Mouse (Mus musculus): ENCODE results near the gene Cdkn2a. TPM values are rescaled to one million over a fixed set of nuclear protein-coding genes. Genes with fewer than 3 reads are reported as not detected.

Cdkn2a gene
- polyA plus RNA-seq, 1 experiment from 2014 or later, result not detected

DNA sequence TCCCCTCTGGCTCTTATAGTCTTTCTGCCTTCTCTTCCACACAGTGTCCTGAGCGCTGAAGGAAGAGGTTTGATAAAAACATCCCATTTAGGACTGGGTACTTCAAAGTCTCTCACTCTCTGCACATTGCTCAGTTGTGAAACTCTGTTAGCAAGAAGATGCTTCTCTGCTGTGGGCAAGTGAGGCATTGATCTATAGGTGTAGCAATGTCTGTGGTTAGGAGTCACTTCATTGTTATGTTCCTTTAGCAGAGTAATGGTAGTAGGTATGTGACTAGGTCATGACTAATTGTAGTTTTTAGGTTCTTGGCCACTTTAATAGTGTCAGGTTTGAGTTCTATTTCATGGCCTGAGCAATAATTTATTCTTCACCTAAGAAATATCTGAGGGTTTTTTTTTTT, 7.7 kb upstream of the Cdkn2a start:
- Histone ChIP-seq H3K4me3 (ENCODE audit: low read length) (no peak overlapping the region), H3K27me3 (replicated peaks; ENCODE audit: control insufficient read depth, insufficient read depth, low read length) (peaks cover 78% of the 10 kb centered on the region), H3K9ac (ENCODE audit: low read depth, low read length) (no peak overlapping the region), H3K27ac (ENCODE audit: low read depth, low read length) (no peak overlapping the region), H3K4me1 (ENCODE audit: control insufficient read depth, insufficient read depth, low read depth, low read length) (no peaks in the 10 kb centered on the region), H3K4me2 (ENCODE audit: low read length) (no peak overlapping the region), H3K36me3 (ENCODE audit: control insufficient read depth, insufficient read depth, low read length) (no peaks in the 10 kb centered on the region), H3K9me3 (ENCODE audit: control insufficient read depth, low read length) (peaks cover 2% of the 10 kb centered on the region; the same call in 1 of the 2 replicates)
- 5% methylated on average over 1 of the region's 1 CpGs for WGBS
- no peak for ATAC-seq

GRCm38 (mm10) chr4:89299721-89300120, 5.3 kb upstream of the Cdkn2a start:
- Histone ChIP-seq H3K27me3 (replicated peaks; ENCODE audit: control insufficient read depth, insufficient read depth, low read length) (peaks cover 80% of the 10 kb centered on the region), H3K9me3 (ENCODE audit: control insufficient read depth, low read length) (peaks cover 2% of the 10 kb centered on the region; the same call in 1 of the 2 replicates), H3K27ac (ENCODE audit: low read depth, low read length) (no peak overlapping the region), H3K36me3 (ENCODE audit: control insufficient read depth, insufficient read depth, low read length) (no peaks in the 10 kb centered on the region), H3K4me3 (ENCODE audit: low read length) (no peak overlapping the region), H3K9ac (ENCODE audit: low read depth, low read length) (no peak overlapping the region), H3K4me1 (ENCODE audit: control insufficient read depth, insufficient read depth, low read depth, low read length) (peaks cover 7% of the 10 kb centered on the region), H3K4me2 (ENCODE audit: low read length) (no peak overlapping the region)
- ATAC-seq, result no peak
- WGBS, result 1% methylated on average over 2 of the region's 2 CpGs

- H3K27me3 ChIP-seq (replicated peaks; ENCODE audit: control insufficient read depth, insufficient read depth, low read length), result peaks cover 80% of the 10 kb centered on the region
- H3K36me3 ChIP-seq (ENCODE audit: control insufficient read depth, insufficient read depth, low read length), result no peaks in the 10 kb centered on the region
- WGBS, result 2% methylated on average over 31 of the region's 31 CpGs
- H3K4me1 ChIP-seq (ENCODE audit: control insufficient read depth, insufficient read depth, low read depth, low read length), result peaks cover 14% of the 10 kb centered on the region
- peak overlapping the region; percentile 55; the same call in 1 of the 2 replicates for H3K9ac ChIP-seq (ENCODE audit: low read depth, low read length)
- no peaks in the 10 kb centered on the region for H3K9me3 ChIP-seq (ENCODE audit: control insufficient read depth, low read length)
- ATAC-seq, result peak; percentile 52
- peak overlapping the region; percentile 98 for H3K4me2 ChIP-seq (ENCODE audit: low read length)
- H3K4me3 ChIP-seq (ENCODE audit: low read length), result peak overlapping the region; percentile 60
- H3K27ac ChIP-seq (ENCODE audit: low read depth, low read length), result no peak overlapping the region
Observed at GRCm38 (mm10) chr4:89295441-89296220, 1.2 kb upstream of the Cdkn2a start.

DNA sequence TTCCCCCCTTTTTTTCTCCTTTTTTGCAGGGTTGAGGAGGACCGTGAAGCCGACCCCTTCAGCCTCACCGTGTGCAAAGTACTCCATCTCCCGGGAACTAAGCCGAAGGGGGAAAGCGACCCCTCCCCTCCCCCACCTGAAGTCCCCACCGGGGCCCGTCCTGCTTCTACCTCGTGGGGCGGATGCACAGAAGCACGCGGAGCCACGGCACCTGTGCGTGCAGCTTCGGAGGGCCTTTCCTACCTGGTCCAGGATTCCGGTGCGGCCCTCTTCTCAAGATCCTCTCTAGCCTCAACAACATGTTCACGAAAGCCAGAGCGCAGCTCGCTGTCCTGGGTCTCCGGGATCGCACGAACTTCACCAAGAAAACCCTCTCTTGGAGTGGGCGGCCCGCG, 365 bp downstream of the Cdkn2a start:
- no peak; the same call in 1 of the 2 replicates for ATAC-seq

GRCm38 (mm10) chr4:89293516-89293915, 937 bp downstream of the Cdkn2a start:
- no peak overlapping the region for H3K27ac ChIP-seq (ENCODE audit: low read depth, low read length)
- no peak overlapping the region for H3K4me3 ChIP-seq (ENCODE audit: low read length)
- no peak for ATAC-seq
- peaks cover 14% of the 10 kb centered on the region for H3K4me1 ChIP-seq (ENCODE audit: control insufficient read depth, insufficient read depth, low read depth, low read length)
- WGBS, result 10% methylated on average over 7 of the region's 7 CpGs
- peaks cover 84% of the 10 kb centered on the region for H3K27me3 ChIP-seq (replicated peaks; ENCODE audit: control insufficient read depth, insufficient read depth, low read length)
- no peak overlapping the region for H3K4me2 ChIP-seq (ENCODE audit: low read length)
- no peak overlapping the region for H3K9ac ChIP-seq (ENCODE audit: low read depth, low read length)
- no peaks in the 10 kb centered on the region for H3K9me3 ChIP-seq (ENCODE audit: control insufficient read depth, low read length)
- H3K36me3 ChIP-seq (ENCODE audit: control insufficient read depth, insufficient read depth, low read length), result no peaks in the 10 kb centered on the region

More for the DNA sequence above, 365 bp downstream of the Cdkn2a start:
- WGBS, result 1% methylated on average over 24 of the region's 26 CpGs
- peaks cover 14% of the 10 kb centered on the region for H3K4me1 ChIP-seq (ENCODE audit: control insufficient read depth, insufficient read depth, low read depth, low read length)
- peak overlapping the region; percentile 60 for H3K4me3 ChIP-seq (ENCODE audit: low read length)
- peak overlapping the region; percentile 98 for H3K4me2 ChIP-seq (ENCODE audit: low read length)
- no peak overlapping the region for H3K27ac ChIP-seq (ENCODE audit: low read depth, low read length)
- H3K9ac ChIP-seq (ENCODE audit: low read depth, low read length), result no peak overlapping the region; the same call in 1 of the 2 replicates
- H3K36me3 ChIP-seq (ENCODE audit: control insufficient read depth, insufficient read depth, low read length), result no peaks in the 10 kb centered on the region
- H3K27me3 ChIP-seq (replicated peaks; ENCODE audit: control insufficient read depth, insufficient read depth, low read length), result peaks cover 80% of the 10 kb centered on the region
- H3K9me3 ChIP-seq (ENCODE audit: control insufficient read depth, low read length), result no peaks in the 10 kb centered on the region

DNA sequence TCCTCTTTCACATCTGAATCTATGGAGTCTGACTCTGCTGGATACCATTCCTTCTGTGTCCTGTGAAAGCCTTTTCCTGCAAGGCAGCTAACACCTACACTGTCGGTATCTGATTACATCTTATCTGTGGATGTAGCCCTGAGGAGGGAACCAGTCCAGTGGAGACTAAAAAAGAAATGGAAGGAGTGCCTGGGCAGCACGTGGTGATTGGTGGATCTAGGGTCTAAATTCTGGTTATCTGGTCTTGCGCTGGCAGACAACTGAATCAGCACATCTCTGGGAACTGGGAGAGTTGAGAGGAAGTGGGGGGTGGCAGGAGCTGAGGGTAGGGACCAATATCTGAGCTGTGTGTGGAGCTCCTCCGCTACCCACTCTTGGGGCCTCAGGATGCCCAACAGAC, 5.4 kb downstream of the Cdkn2a start:
- ATAC-seq, result no peak
- Histone ChIP-seq H3K36me3 (ENCODE audit: control insufficient read depth, insufficient read depth, low read length) (no peaks in the 10 kb centered on the region), H3K4me2 (ENCODE audit: low read length) (no peak overlapping the region), H3K27me3 (replicated peaks; ENCODE audit: control insufficient read depth, insufficient read depth, low read length) (peaks cover 71% of the 10 kb centered on the region), H3K4me1 (ENCODE audit: control insufficient read depth, insufficient read depth, low read depth, low read length) (peaks cover under 1% of the 10 kb centered on the region), H3K9ac (ENCODE audit: low read depth, low read length) (no peak overlapping the region), H3K4me3 (ENCODE audit: low read length) (no peak overlapping the region), H3K27ac (ENCODE audit: low read depth, low read length) (no peak overlapping the region), H3K9me3 (ENCODE audit: control insufficient read depth, low read length) (no peaks in the 10 kb centered on the region)
- WGBS, result 3% methylated on average over 4 of the region's 4 CpGs

- H3K4me1 ChIP-seq (ENCODE audit: control insufficient read depth, insufficient read depth, low read depth, low read length), result no peaks in the 10 kb centered on the region
- no peak overlapping the region for H3K4me3 ChIP-seq (ENCODE audit: low read length)
- no peak overlapping the region for H3K4me2 ChIP-seq (ENCODE audit: low read length)
- no peaks in the 10 kb centered on the region for H3K9me3 ChIP-seq (ENCODE audit: control insufficient read depth, low read length)
- no peak for ATAC-seq
- WGBS, result 4% methylated on average over 1 of the region's 1 CpGs
- H3K27me3 ChIP-seq (replicated peaks; ENCODE audit: control insufficient read depth, insufficient read depth, low read length), result peaks cover 74% of the 10 kb centered on the region
- no peaks in the 10 kb centered on the region for H3K36me3 ChIP-seq (ENCODE audit: control insufficient read depth, insufficient read depth, low read length)
- no peak overlapping the region for H3K27ac ChIP-seq (ENCODE audit: low read depth, low read length)
- no peak overlapping the region for H3K9ac ChIP-seq (ENCODE audit: low read depth, low read length)
Observed at GRCm38 (mm10) chr4:89286566-89286965, 7.9 kb downstream of the Cdkn2a start.

- H3K27ac ChIP-seq (ENCODE audit: low read depth, low read length), result no peak overlapping the region
- WGBS, result 25% methylated on average over 7 of the region's 7 CpGs
- no peak for ATAC-seq
- H3K4me1 ChIP-seq (ENCODE audit: control insufficient read depth, insufficient read depth, low read depth, low read length), result no peaks in the 10 kb centered on the region
- H3K27me3 ChIP-seq (replicated peaks; ENCODE audit: control insufficient read depth, insufficient read depth, low read length), result peaks cover 72% of the 10 kb centered on the region
- no peaks in the 10 kb centered on the region for H3K36me3 ChIP-seq (ENCODE audit: control insufficient read depth, insufficient read depth, low read length)
- no peak overlapping the region for H3K4me3 ChIP-seq (ENCODE audit: low read length)
- H3K4me2 ChIP-seq (ENCODE audit: low read length), result no peak overlapping the region
- H3K9me3 ChIP-seq (ENCODE audit: control insufficient read depth, low read length), result no peaks in the 10 kb centered on the region
- H3K9ac ChIP-seq (ENCODE audit: low read depth, low read length), result no peak overlapping the region
Observed at GRCm38 (mm10) chr4:89285688-89286087, 8.8 kb downstream of the Cdkn2a start.

DNA sequence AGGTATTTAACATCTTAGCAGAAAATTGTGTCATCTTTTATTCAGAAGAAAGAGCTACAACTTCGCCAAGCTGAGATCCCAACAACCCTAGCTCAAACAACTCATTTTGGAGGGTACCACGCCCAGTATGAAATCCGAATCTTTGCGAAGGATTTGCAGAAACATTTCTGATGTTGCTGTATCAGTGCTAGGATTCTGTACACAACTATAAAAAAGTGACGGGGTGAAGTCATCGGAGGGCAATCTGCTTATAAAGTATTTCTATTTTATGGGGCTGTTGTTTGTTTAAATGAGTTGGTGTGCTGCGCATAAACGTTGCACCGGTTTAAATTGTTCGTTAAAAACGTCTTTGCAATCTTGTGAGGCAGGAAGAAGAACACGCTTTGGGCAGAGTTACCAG, 11.8 kb downstream of the Cdkn2a start:
- no peak overlapping the region for H3K27ac ChIP-seq (ENCODE audit: low read depth, low read length)
- no peak overlapping the region for H3K4me3 ChIP-seq (ENCODE audit: low read length)
- H3K9ac ChIP-seq (ENCODE audit: low read depth, low read length), result no peak overlapping the region
- H3K9me3 ChIP-seq (ENCODE audit: control insufficient read depth, low read length), result no peaks in the 10 kb centered on the region
- under 1% methylated on average over 12 of the region's 12 CpGs for WGBS
- no peaks in the 10 kb centered on the region for H3K4me1 ChIP-seq (ENCODE audit: control insufficient read depth, insufficient read depth, low read depth, low read length)
- ATAC-seq, result no peak
- no peaks in the 10 kb centered on the region for H3K36me3 ChIP-seq (ENCODE audit: control insufficient read depth, insufficient read depth, low read length)
- no peak overlapping the region for H3K4me2 ChIP-seq (ENCODE audit: low read length)
- H3K27me3 ChIP-seq (replicated peaks; ENCODE audit: control insufficient read depth, insufficient read depth, low read length), result peaks cover 71% of the 10 kb centered on the region

Data from hindbrain, embryonic 16.5 days (tissue).